Mouse (Mus musculus) hindbrain, postnatal 0 days (tissue): ENCODE measurements at regions not wholly inside any gene's neighbourhood (a gene's known extent, or its start where the extent isn't known, plus 50 kb on each side); places are given as distances from the start of the nearest gene placed in this dataset.
A peak's percentile ranks its signal among the peaks of the same experiment; 100 is the strongest.
"Not testable (repeated sequence)": the region's sequence is repeated elsewhere in the genome, so short reads cannot be mapped to it uniquely, and the experiment has no call there.

Experiments
- ATAC-seq: fragments of 200-750 bp; cut with Nextera tagmentation; 2 replicates; pipeline ENCODE4 v1.8.0; 2017; ENCODE audit warnings: mild to moderate bottlenecking, moderate TSS enrichment, moderate library complexity
- DNase-seq: peaks from one replicate; pipeline ENCODE4 v3.0.0-alpha.2; 2015; ENCODE audit warnings: low spot score
- H3K27ac ChIP-seq: fragments of 300-500 bp; sonication (generic); 2 replicates; pipeline ENCODE4 v1.5.1; 2014; ENCODE audit warnings: mild to moderate bottlenecking
- H3K27me3 ChIP-seq: fragments of 300-500 bp; sonication (generic); 2 replicates; pipeline ENCODE4 v1.6.1; 2014; ENCODE audit warnings: low read length, mixed read lengths; ENCODE audit not compliant: insufficient read depth
- H3K36me3 ChIP-seq: fragments of 300-500 bp; sonication (generic); 2 replicates; pipeline ENCODE4 v1.6.1; 2014; ENCODE audit warnings: low read length, mixed read lengths; ENCODE audit not compliant: insufficient read depth
- H3K4me1 ChIP-seq: fragments of 300-500 bp; sonication (generic); 2 replicates; pipeline ENCODE4 v1.6.1; 2014; ENCODE audit warnings: antibody characterized with exemption, low read length, mixed read lengths; ENCODE audit not compliant: insufficient read depth
- H3K4me2 ChIP-seq: fragments of 300-500 bp; sonication (generic); 2 replicates; pipeline ENCODE4 v1.6.1; 2014; ENCODE audit warnings: low read depth, mild to moderate bottlenecking, low read length, moderate library complexity, mixed read lengths
- H3K4me3 ChIP-seq: fragments of 300-500 bp; sonication (generic); 2 replicates; pipeline ENCODE4 v1.5.1; 2014; ENCODE audit warnings: low read length
- H3K9ac ChIP-seq: fragments of 300-500 bp; sonication (generic); replicated peaks from 2 replicates; pipeline ENCODE4 v1.6.1; 2014; ENCODE audit warnings: mild to moderate bottlenecking, low read length, moderate library complexity, mixed read lengths
- H3K9me3 ChIP-seq: fragments of 300-500 bp; sonication (generic); 2 replicates; pipeline ENCODE4 v1.6.1; 2016; ENCODE audit warnings: low read length, mixed read lengths
- CTCF ChIP-seq: IDR thresholded peaks from 2 replicates; pipeline ENCODE4 v1.5.1; 2016; ENCODE audit warnings: antibody characterized with exemption, control low read depth, low read depth
- WGBS: fragments of 180-500 bp; shearing (Covaris S2); extraction: QIAGEN DNeasy Blood & Tissue Kit; methylation state at CpG from one replicate; pipeline ENCODE4 v1.1.7; 2014; 5-methylcytosine and 5-hydroxymethylcytosine counted together

GRCm38 (mm10) chr14:90935626-90936025 lies 2464.4 kb upstream of the Pcdh20 start:
- H3K4me1 ChIP-seq, H3K36me3 ChIP-seq, ATAC-seq, H3K4me3 ChIP-seq, H3K4me2 ChIP-seq, H3K9me3 ChIP-seq, DNase-seq, H3K27ac ChIP-seq, H3K27me3 ChIP-seq, H3K9ac ChIP-seq: not testable (repeated sequence)
- 96% methylated on average over 14 of the region's 14 CpGs for WGBS

GRCm38 (mm10) chr14:90905270-90905669 lies 2434.1 kb upstream of the Pcdh20 start:
- Histone ChIP-seq H3K9me3 (no peaks in the 10 kb centered on the region), H3K4me3 (no peak overlapping the region), H3K4me2 (no peak overlapping the region), H3K36me3 (no peaks in the 10 kb centered on the region), H3K27me3 (no peaks in the 10 kb centered on the region), H3K9ac (no peak overlapping the region), H3K27ac (no peak overlapping the region), H3K4me1 (no peaks in the 10 kb centered on the region)
- DNase-seq (no peak), ATAC-seq (no peak)
- no peak for TF ChIP-seq CTCF

GRCm38 (mm10) chr14:90889738-90890137 lies 2418.5 kb upstream of the Pcdh20 start:
- Histone ChIP-seq H3K27me3 (no peaks in the 10 kb centered on the region), H3K4me3 (no peak overlapping the region), H3K9me3 (no peaks in the 10 kb centered on the region), H3K9ac (no peak overlapping the region), H3K4me1 (no peaks in the 10 kb centered on the region), H3K36me3 (no peaks in the 10 kb centered on the region), H3K4me2 (peak overlapping the region; percentile 27; the same call in 1 of the 2 replicates), H3K27ac (no peak overlapping the region)
- no peak for TF ChIP-seq CTCF
- DNase-seq, result peak; percentile 47
- 40% methylated on average over 6 of the region's 6 CpGs for WGBS
- ATAC-seq, result 0 out of 2 replicates have a peak, but pooled peaks have one; percentile 43
